Mouse (Mus musculus): Measurements from ENCODE around the gene Adh7.

Gene Adh7

DNA sequence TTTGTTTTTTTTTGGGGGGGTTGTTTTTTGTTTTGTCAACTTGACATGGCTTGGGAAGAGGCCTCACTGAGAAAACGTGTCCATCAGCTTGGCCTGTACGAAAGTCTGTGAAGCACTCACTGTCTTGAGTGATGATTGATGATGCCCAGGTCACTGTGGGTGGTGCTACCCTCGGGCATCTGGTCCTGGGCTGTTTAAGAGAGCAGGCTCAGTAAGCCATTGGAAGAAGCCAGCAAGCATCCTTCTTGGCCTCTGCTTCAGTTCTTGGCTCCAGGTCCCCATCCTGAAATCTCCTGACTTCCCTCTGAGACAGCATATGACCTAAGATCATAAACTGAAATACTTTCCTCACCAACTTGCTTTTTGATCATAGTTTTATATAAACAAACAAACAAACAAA, 37.8 kb downstream of the Adh7 start:
- no peak for DNase-seq (ENCODE audit: low spot score)

DNA sequence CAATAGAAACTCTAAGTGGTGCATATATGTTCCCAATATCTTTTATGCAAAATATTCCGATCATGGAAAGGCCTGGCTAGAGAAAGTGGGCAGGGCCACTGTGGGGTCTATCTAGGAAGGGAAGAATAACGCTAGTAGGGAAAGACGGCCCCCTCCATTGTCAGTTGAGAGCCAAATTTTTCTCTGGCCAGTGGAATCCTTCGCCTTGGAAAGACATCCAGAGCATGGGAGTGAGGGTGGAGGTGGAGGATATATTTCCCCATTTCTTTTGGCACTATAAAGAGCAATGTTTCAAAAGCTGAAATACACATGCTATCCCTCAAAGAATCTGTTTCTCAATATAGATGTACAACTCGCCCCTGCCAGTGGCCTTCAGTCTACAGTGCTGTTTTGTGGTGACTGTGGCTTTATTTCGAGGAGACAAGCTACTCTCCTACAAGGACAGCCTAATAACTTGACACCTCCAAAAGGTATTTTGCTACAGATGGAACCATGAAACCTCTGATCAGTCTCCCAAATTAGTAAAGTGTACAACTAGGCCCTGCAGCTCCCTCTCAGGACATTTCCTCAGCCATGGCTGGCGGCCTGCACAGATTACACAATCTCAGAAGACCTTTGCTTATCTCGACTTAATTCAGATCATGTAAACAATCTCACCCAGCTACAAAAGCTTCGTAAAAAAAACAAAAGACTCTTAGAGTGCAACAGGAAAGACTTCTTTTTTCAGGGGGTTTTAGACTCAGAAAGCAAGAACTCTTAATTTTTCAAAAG, 38.4 kb downstream of the Adh7 start:
- no peak for DNase-seq (ENCODE audit: low spot score)

DNA sequence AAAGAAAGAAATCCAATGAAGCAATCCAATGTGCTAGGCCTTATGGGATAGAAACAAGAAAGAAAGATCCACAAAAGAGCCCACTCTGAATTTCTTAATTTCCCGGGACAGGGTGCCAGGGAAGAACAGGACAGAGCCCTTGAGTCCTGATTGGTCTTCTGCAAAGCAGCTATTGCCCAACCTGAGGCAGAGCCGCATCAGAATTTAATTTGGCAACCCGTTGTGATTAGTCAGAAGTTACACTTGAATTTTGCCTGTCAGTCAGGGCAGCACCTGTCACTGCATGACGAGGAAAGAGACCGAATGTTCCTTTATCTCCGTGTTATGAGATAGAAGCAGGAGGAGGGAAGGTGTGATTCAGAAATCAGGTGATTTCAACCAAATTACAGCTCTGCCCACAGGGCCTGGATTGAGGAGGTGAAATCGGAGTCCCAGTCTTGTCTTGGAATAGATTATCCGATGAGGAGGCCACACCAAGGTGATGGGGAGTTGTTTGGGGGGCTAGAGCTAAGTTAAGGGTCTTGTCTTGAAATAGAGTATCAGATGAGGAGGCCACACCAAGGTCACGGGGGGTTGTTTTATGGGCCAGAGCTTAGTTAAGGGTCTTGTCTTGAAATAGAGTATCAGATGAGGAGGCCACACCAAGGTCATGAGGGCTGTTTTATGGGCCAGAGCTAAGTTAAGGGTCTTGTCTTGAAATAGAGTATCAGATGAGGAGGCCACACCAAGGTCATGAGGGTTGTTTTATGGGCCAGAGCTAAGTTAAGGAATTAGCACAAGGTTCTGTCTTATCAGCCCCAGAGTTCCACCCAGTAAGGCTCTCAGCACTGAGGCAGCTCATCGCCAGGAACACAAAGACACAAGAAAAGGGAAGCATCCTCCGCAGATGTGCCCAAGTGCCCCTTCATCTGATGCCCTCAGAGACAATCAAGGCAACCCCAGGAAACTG, 43.4 kb downstream of the Adh7 start, which contains the start of gene Adh1:
Adh1 (plus strand) TSS at position 271 of the 949 bp plus-strand sequence.
- no peak for DNase-seq (ENCODE audit: low spot score)

DNA sequence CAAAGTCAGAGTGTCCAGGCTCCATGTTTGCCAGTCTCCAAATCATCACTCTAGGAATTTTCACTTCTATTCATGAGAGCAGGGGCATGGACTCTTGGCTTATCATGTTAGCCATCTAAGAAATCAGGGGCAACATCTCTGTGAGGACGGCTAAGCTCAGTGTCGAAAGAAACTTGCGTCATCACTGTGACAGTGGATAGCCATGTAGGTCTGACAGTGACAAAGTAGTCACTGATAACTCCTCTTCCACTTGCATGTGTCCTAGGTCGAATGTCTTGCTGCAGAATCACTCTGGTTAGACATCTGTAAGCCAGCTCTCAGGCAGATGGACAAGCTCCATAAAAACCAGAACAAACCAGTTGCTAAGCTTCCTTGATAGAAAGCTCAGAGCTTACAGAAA, 45.0 kb downstream of the Adh7 start:
- DNase-seq (ENCODE audit: low spot score), result no peak

DNA sequence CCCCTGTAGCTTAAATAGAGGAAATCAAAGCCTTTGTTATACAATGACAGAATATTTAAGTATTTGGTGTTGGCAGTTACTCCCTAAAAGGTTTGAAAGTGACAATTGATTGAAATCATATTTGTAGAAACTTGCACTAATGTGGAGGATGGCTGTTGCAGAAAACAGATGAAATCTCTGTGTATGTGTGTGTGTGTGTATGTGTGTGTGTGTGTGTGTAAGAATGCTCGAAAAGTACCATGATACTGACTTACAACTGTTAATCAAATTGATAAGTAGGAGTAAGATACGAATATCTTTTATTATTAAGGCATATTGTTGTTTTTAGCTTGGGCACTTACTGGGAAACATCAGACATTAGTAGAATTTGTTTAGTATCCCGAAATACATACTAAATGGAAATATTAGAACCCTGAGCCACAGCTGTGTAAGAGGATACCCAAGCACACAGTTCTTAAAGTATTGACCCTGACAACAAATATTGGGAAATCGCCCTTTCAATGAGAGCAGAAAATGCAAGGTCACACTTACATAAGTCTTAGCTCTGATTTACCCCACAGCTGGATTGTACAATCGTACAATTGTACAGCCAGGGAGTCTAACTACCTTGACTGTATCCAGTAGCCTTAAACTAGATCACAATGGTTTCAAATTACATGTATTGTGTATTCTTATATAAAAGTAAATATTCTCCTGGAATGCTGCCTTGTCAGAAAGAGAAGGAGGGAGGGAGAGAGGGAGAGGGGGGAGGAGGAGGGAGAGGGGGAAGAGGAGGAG, 45.8 kb downstream of the Adh7 start:
- DNase-seq (ENCODE audit: low spot score), result no peak

DNA sequence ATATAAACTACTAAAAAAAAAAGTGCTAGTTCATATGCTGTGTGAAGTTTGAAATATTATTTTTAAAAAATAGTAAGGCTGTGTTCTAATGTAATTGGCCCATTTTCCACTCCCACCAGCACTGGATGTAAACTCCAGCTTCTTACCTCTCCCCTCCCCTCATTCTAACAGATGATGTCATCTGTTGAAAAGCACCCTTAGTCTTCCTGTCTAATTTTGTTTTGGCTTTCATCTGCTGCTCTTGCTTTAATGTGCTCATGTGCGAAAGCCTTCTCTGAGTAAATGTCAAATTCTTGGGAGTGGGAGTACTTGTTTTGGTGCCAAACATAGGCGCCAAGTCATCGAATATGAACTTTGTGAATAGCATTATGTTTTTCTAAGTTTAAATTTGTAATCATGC, 47.1 kb downstream of the Adh7 start:
- no peak for DNase-seq (ENCODE audit: low spot score)

DNA sequence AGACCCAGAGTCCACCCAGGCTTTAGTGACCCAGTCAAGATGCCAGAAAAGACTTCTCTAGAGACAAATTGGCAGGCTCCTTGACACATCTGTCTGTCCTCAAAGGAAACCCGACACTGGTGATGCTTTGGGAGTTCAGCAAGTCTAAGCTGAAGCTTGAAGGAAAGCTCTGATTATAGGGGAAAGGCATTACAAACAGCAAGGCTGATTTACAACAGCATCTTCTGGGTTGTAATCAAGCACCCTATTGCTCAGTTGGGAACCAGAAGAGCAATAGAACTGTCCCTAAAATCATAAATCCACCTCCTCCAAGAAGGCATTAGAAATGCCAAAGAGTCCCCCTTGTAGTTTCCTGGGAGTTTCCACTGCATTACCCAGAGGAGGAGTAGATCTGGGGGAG, 52.9 kb downstream of the Adh7 start:
- no peak for DNase-seq (ENCODE audit: low spot score)

DNA sequence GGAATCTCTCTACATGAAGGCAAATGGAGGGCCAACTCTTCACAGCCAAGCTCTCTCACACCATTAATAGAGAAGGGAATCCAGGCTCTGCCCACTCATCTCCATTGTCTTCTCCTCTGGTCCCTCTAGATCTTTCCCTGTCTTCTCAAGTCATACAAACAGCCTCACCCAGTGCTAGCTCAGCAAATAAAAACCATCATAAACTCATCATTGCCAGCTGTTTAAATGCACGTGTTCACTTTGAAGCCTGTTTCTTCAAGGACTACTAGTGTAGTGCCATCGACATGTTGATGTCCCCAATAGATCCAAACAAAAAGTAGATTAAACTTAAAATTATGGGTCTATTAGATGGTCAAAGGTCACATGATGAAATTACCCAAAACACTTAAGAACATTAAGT, 53.7 kb downstream of the Adh7 start:
- DNase-seq (ENCODE audit: low spot score), result no peak

DNA sequence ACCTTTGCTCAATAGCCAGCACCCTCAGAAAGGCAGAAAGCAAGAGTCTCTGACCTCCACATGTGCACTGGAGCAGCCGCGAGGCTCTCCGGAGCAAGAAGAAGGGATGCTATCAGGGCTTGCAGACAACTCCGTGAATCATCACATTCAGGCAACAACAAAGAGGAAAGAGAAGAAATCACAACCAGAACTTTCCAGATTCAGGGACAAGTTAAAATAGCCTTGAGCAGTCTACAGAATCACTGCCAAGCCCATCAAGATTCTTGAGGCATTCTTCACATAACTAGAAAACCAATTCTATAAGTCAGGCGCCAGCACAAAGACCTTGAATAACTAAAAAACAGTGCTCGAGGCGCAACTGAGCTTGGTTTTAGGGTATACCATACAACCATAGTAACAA, 55.5 kb downstream of the Adh7 start:
- no peak for DNase-seq (ENCODE audit: low spot score)

DNA sequence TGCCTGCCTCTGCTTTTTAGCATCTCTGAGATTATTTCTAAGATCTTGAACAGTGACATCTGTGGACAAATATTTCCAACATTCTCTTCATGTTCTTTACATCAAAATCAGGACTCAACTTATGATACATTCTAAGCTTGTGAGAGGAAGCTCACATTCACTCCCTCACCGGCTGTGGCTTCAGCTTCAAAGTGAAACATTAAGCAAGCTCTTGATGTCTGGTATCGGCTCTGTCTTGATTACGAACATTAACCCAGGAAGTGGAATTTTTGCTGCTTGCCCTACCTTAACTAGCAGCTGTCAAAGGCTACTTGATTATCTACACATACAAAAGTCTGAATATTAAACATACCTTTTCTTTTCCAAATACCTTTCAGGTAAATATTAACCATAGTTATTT, 57.5 kb downstream of the Adh7 start:
- no peak for DNase-seq (ENCODE audit: low spot score)

DNA sequence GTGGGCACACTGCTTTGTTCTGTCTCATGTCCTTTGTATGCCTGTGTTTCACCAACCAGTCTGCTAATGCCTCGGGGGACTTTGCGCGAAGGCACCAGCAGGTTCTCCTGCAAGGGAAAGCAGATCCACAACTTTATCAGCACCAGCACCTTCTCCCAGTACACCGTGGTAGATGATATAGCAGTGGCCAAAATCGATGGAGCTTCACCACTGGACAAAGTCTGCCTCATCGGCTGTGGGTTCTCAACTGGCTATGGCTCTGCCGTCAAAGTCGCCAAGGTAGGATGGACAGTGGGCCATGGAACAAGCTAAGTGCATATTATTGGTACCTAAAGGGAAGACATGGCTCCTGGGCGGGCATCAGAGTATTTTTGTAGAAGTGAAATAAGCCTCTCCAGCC, 65.0 kb downstream of the Adh7 start:
- no peak for DNase-seq (ENCODE audit: low spot score)

Measured in ovary, postnatal 14 days (tissue).